Mouse (Mus musculus): ENCODE data around the gene Apopt1.

The Apopt1 gene

GRCm38 (mm10) chr12:111752491-111752890 is 39.4 kb downstream of the Apopt1 start:
- DNase-seq: no peak

- DNase-seq: no peak
Observed at GRCm38 (mm10) chr12:111753347-111753746, 40.3 kb downstream of the Apopt1 start.

GRCm38 (mm10) chr12:111754710-111755109 is 41.6 kb downstream of the Apopt1 start:
- no peak for DNase-seq

- no peak for DNase-seq
Observed at GRCm38 (mm10) chr12:111755231-111755630, 42.2 kb downstream of the Apopt1 start.

GRCm38 (mm10) chr12:111756082-111756697 is 43.1 kb downstream of the Apopt1 start:
- DNase-seq: no peak

- no peak for DNase-seq
Observed at GRCm38 (mm10) chr12:111756698-111757082, 43.6 kb downstream of the Apopt1 start.

GRCm38 (mm10) chr12:111757561-111758325 is 44.7 kb downstream of the Apopt1 start:
- DNase-seq: no peak

GRCm38 (mm10) chr12:111758381-111759175 is 45.5 kb downstream of the Apopt1 start, which contains the start of gene Klc1:
Gene Klc1 (plus strand): TSS chr12:111758849.
- DNase-seq: peak; percentile 80

GRCm38 (mm10) chr12:111759176-111760061 is 46.4 kb downstream of the Apopt1 start:
- peak; percentile 73 for DNase-seq

GRCm38 (mm10) chr12:111760306-111760908 is 47.3 kb downstream of the Apopt1 start:
- DNase-seq: no peak

- no peak for DNase-seq
Observed at GRCm38 (mm10) chr12:111762620-111763280, 49.7 kb downstream of the Apopt1 start.

GRCm38 (mm10) chr12:111766313-111767236 is 53.5 kb downstream of the Apopt1 start:
- no peak for DNase-seq

- DNase-seq: no peak
Observed at GRCm38 (mm10) chr12:111768322-111768928, 55.4 kb downstream of the Apopt1 start.

GRCm38 (mm10) chr12:111769306-111769705 is 56.2 kb downstream of the Apopt1 start:
- DNase-seq: peak; percentile 79

GRCm38 (mm10) chr12:111769816-111770577 is 56.9 kb downstream of the Apopt1 start:
- DNase-seq: no peak

- no peak for DNase-seq
Observed at GRCm38 (mm10) chr12:111770651-111771050, 57.6 kb downstream of the Apopt1 start.

GRCm38 (mm10) chr12:111774156-111774555 is 61.1 kb downstream of the Apopt1 start:
- DNase-seq: no peak

GRCm38 (mm10) chr12:111774845-111775244 is 61.8 kb downstream of the Apopt1 start:
- no peak for DNase-seq

- DNase-seq: no peak
Observed at GRCm38 (mm10) chr12:111777919-111778318, 64.9 kb downstream of the Apopt1 start.

Measured in lung, postnatal 14 days (tissue).